Mouse (Mus musculus): ENCODE results near the gene Vstm5. TPM values are rescaled to one million over a fixed set of nuclear protein-coding genes. Genes with fewer than 3 reads are reported as not detected.
A peak's percentile ranks its signal among the peaks of the same experiment; 100 is the strongest.

The Vstm5 gene
- polyA plus RNA-seq, 1 experiment from 2014 or later, result 29.5 TPM

GRCm38 (mm10) chr9:15279139-15279648, 40.3 kb downstream of the Vstm5 start:
- 10% methylated on average over 19 of the region's 19 CpGs for WGBS

GRCm38 (mm10) chr9:15279649-15280490, 41.0 kb downstream of the Vstm5 start, which contains the start of gene Med17:
Gene Med17 (minus strand): TSS chr9:15279931.
- no peaks in the 10 kb centered on the region for H3K27me3 ChIP-seq (ENCODE audit: control insufficient read depth, insufficient read depth, low read depth, low read length)
- H3K27ac ChIP-seq (ENCODE audit: low read length), result peak within 1 kb of the TSS; percentile 89
- 1% methylated on average over 56 of the region's 57 CpGs for WGBS
- peak within 1 kb of the TSS; percentile 99 for H3K9ac ChIP-seq (ENCODE audit: low read depth, low read length)
- peak within 1 kb of the TSS; percentile 65 for H3K4me2 ChIP-seq (ENCODE audit: low read length)
- no peaks in the 10 kb centered on the region for H3K9me3 ChIP-seq (replicated peaks; ENCODE audit: control insufficient read depth, low read length, poor library complexity, severe bottlenecking)
- H3K4me1 ChIP-seq (ENCODE audit: control insufficient read depth, insufficient read depth, low read length), result peaks cover 20% of the 10 kb centered on the region
- H3K36me3 ChIP-seq (ENCODE audit: control insufficient read depth, insufficient read depth, low read length), result peaks cover 13% of the 10 kb centered on the region
- peak; percentile 99 for ATAC-seq
- peak within 1 kb of the TSS; percentile 61 for H3K4me3 ChIP-seq (ENCODE audit: low read depth, low read length)

More at GRCm38 (mm10) chr9:15279139-15279648, 40.3 kb downstream of the Vstm5 start:
- Histone ChIP-seq H3K9ac (ENCODE audit: low read depth, low read length) (peak overlapping the region; percentile 99), H3K4me1 (ENCODE audit: control insufficient read depth, insufficient read depth, low read length) (peaks cover 20% of the 10 kb centered on the region), H3K4me3 (ENCODE audit: low read depth, low read length) (peak overlapping the region; percentile 61), H3K9me3 (replicated peaks; ENCODE audit: control insufficient read depth, low read length, poor library complexity, severe bottlenecking) (no peaks in the 10 kb centered on the region), H3K4me2 (ENCODE audit: low read length) (peak overlapping the region; percentile 56), H3K36me3 (ENCODE audit: control insufficient read depth, insufficient read depth, low read length) (peaks cover 13% of the 10 kb centered on the region), H3K27me3 (ENCODE audit: control insufficient read depth, insufficient read depth, low read depth, low read length) (no peaks in the 10 kb centered on the region), H3K27ac (ENCODE audit: low read length) (peak overlapping the region; percentile 89)
- ATAC-seq, result no peak; the same call in 1 of the 2 replicates

GRCm38 (mm10) chr9:15280491-15280879, 41.6 kb downstream of the Vstm5 start:
- H3K27ac ChIP-seq (ENCODE audit: low read length), result no peak overlapping the region
- peaks cover 20% of the 10 kb centered on the region for H3K4me1 ChIP-seq (ENCODE audit: control insufficient read depth, insufficient read depth, low read length)

GRCm38 (mm10) chr9:15285443-15285842, 46.6 kb downstream of the Vstm5 start:
- Histone ChIP-seq H3K27ac (ENCODE audit: low read length) (no peak overlapping the region), H3K36me3 (ENCODE audit: control insufficient read depth, insufficient read depth, low read length) (peaks cover 4% of the 10 kb centered on the region; the same call in 1 of the 2 replicates), H3K9ac (ENCODE audit: low read depth, low read length) (no peak overlapping the region), H3K9me3 (replicated peaks; ENCODE audit: control insufficient read depth, low read length, poor library complexity, severe bottlenecking) (no peaks in the 10 kb centered on the region), H3K4me3 (ENCODE audit: low read depth, low read length) (no peak overlapping the region), H3K4me2 (ENCODE audit: low read length) (no peak overlapping the region), H3K4me1 (ENCODE audit: control insufficient read depth, insufficient read depth, low read length) (peaks cover 5% of the 10 kb centered on the region), H3K27me3 (ENCODE audit: control insufficient read depth, insufficient read depth, low read depth, low read length) (no peaks in the 10 kb centered on the region)
- WGBS, result 75% methylated on average over 3 of the region's 3 CpGs
- no peak for ATAC-seq

More at GRCm38 (mm10) chr9:15280491-15280879, 41.6 kb downstream of the Vstm5 start:
- peak overlapping the region; percentile 56 for H3K9ac ChIP-seq (ENCODE audit: low read depth, low read length)
- ATAC-seq, result peak; percentile 16; the same call in 1 of the 2 replicates
- H3K36me3 ChIP-seq (ENCODE audit: control insufficient read depth, insufficient read depth, low read length), result peaks cover 8% of the 10 kb centered on the region; the same call in 1 of the 2 replicates
- WGBS, result 43% methylated on average over 5 of the region's 5 CpGs
- peak overlapping the region; percentile 61 for H3K4me3 ChIP-seq (ENCODE audit: low read depth, low read length)
- H3K9me3 ChIP-seq (replicated peaks; ENCODE audit: control insufficient read depth, low read length, poor library complexity, severe bottlenecking), result no peaks in the 10 kb centered on the region
- H3K27me3 ChIP-seq (ENCODE audit: control insufficient read depth, insufficient read depth, low read depth, low read length), result no peaks in the 10 kb centered on the region
- H3K4me2 ChIP-seq (ENCODE audit: low read length), result peak overlapping the region; percentile 65

- H3K9me3 ChIP-seq (replicated peaks; ENCODE audit: control insufficient read depth, low read length, poor library complexity, severe bottlenecking), result no peaks in the 10 kb centered on the region
- H3K27me3 ChIP-seq (ENCODE audit: control insufficient read depth, insufficient read depth, low read depth, low read length), result no peaks in the 10 kb centered on the region
- ATAC-seq, result no peak
- H3K4me1 ChIP-seq (ENCODE audit: control insufficient read depth, insufficient read depth, low read length), result no peaks in the 10 kb centered on the region
- H3K27ac ChIP-seq (ENCODE audit: low read length), result no peak overlapping the region
- H3K4me2 ChIP-seq (ENCODE audit: low read length), result no peak overlapping the region
- H3K36me3 ChIP-seq (ENCODE audit: control insufficient read depth, insufficient read depth, low read length), result peaks cover 6% of the 10 kb centered on the region; the same call in 1 of the 2 replicates
- no peak overlapping the region for H3K4me3 ChIP-seq (ENCODE audit: low read depth, low read length)
- no peak overlapping the region for H3K9ac ChIP-seq (ENCODE audit: low read depth, low read length)
- 59% methylated on average over 6 of the region's 6 CpGs for WGBS
These were observed 49.0 kb downstream of the Vstm5 start for GRCm38 (mm10) chr9:15287846-15288245.

- H3K4me2 ChIP-seq (ENCODE audit: low read length), result no peak overlapping the region
- 90% methylated on average over 3 of the region's 3 CpGs for WGBS
- H3K27ac ChIP-seq (ENCODE audit: low read length), result no peak overlapping the region
- H3K4me3 ChIP-seq (ENCODE audit: low read depth, low read length), result no peak overlapping the region
- no peaks in the 10 kb centered on the region for H3K4me1 ChIP-seq (ENCODE audit: control insufficient read depth, insufficient read depth, low read length)
- no peak for ATAC-seq
- H3K27me3 ChIP-seq (ENCODE audit: control insufficient read depth, insufficient read depth, low read depth, low read length), result no peaks in the 10 kb centered on the region
- peaks cover 8% of the 10 kb centered on the region; the same call in 1 of the 2 replicates for H3K36me3 ChIP-seq (ENCODE audit: control insufficient read depth, insufficient read depth, low read length)
- H3K9me3 ChIP-seq (replicated peaks; ENCODE audit: control insufficient read depth, low read length, poor library complexity, severe bottlenecking), result no peaks in the 10 kb centered on the region
- no peak overlapping the region for H3K9ac ChIP-seq (ENCODE audit: low read depth, low read length)
These were observed 49.6 kb downstream of the Vstm5 start for GRCm38 (mm10) chr9:15288402-15288801.

- H3K4me3 ChIP-seq (ENCODE audit: low read depth, low read length), result no peak overlapping the region
- no peak for ATAC-seq
These were observed 50.4 kb downstream of the Vstm5 start for GRCm38 (mm10) chr9:15289251-15289650.

GRCm38 (mm10) chr9:15297112-15297511, 58.3 kb downstream of the Vstm5 start:
- Histone ChIP-seq H3K9me3 (replicated peaks; ENCODE audit: control insufficient read depth, low read length, poor library complexity, severe bottlenecking) (no peaks in the 10 kb centered on the region), H3K4me1 (ENCODE audit: control insufficient read depth, insufficient read depth, low read length) (no peaks in the 10 kb centered on the region), H3K36me3 (ENCODE audit: control insufficient read depth, insufficient read depth, low read length) (peaks cover 9% of the 10 kb centered on the region; the same call in 1 of the 2 replicates), H3K27me3 (ENCODE audit: control insufficient read depth, insufficient read depth, low read depth, low read length) (no peaks in the 10 kb centered on the region), H3K4me2 (ENCODE audit: low read length) (no peak overlapping the region), H3K9ac (ENCODE audit: low read depth, low read length) (no peak overlapping the region), H3K27ac (ENCODE audit: low read length) (no peak overlapping the region), H3K4me3 (ENCODE audit: low read depth, low read length) (no peak overlapping the region)
- no peak for ATAC-seq
- 92% methylated on average over 7 of the region's 7 CpGs for WGBS

More at GRCm38 (mm10) chr9:15289251-15289650, 50.4 kb downstream of the Vstm5 start:
- Histone ChIP-seq H3K36me3 (ENCODE audit: control insufficient read depth, insufficient read depth, low read length) (peaks cover 8% of the 10 kb centered on the region; the same call in 1 of the 2 replicates), H3K9ac (ENCODE audit: low read depth, low read length) (no peak overlapping the region), H3K27me3 (ENCODE audit: control insufficient read depth, insufficient read depth, low read depth, low read length) (no peaks in the 10 kb centered on the region), H3K27ac (ENCODE audit: low read length) (no peak overlapping the region), H3K4me2 (ENCODE audit: low read length) (no peak overlapping the region), H3K4me1 (ENCODE audit: control insufficient read depth, insufficient read depth, low read length) (no peaks in the 10 kb centered on the region), H3K9me3 (replicated peaks; ENCODE audit: control insufficient read depth, low read length, poor library complexity, severe bottlenecking) (no peaks in the 10 kb centered on the region)
- 88% methylated on average over 6 of the region's 6 CpGs for WGBS

GRCm38 (mm10) chr9:15298451-15298850, 59.6 kb downstream of the Vstm5 start:
- no peak overlapping the region for H3K4me3 ChIP-seq (ENCODE audit: low read depth, low read length)
- no peaks in the 10 kb centered on the region for H3K27me3 ChIP-seq (ENCODE audit: control insufficient read depth, insufficient read depth, low read depth, low read length)
- no peak overlapping the region for H3K27ac ChIP-seq (ENCODE audit: low read length)
- H3K36me3 ChIP-seq (ENCODE audit: control insufficient read depth, insufficient read depth, low read length), result peaks cover 7% of the 10 kb centered on the region; the same call in 1 of the 2 replicates
- 62% methylated on average over 2 of the region's 2 CpGs for WGBS
- no peaks in the 10 kb centered on the region for H3K9me3 ChIP-seq (replicated peaks; ENCODE audit: control insufficient read depth, low read length, poor library complexity, severe bottlenecking)
- no peaks in the 10 kb centered on the region for H3K4me1 ChIP-seq (ENCODE audit: control insufficient read depth, insufficient read depth, low read length)
- no peak overlapping the region for H3K9ac ChIP-seq (ENCODE audit: low read depth, low read length)
- no peak for ATAC-seq
- no peak overlapping the region for H3K4me2 ChIP-seq (ENCODE audit: low read length)

Measured in midbrain, embryonic 16.5 days (tissue).